Comparison of ENCODE assay signal across 14 mouse cellular contexts in the genomic region with DNA sequence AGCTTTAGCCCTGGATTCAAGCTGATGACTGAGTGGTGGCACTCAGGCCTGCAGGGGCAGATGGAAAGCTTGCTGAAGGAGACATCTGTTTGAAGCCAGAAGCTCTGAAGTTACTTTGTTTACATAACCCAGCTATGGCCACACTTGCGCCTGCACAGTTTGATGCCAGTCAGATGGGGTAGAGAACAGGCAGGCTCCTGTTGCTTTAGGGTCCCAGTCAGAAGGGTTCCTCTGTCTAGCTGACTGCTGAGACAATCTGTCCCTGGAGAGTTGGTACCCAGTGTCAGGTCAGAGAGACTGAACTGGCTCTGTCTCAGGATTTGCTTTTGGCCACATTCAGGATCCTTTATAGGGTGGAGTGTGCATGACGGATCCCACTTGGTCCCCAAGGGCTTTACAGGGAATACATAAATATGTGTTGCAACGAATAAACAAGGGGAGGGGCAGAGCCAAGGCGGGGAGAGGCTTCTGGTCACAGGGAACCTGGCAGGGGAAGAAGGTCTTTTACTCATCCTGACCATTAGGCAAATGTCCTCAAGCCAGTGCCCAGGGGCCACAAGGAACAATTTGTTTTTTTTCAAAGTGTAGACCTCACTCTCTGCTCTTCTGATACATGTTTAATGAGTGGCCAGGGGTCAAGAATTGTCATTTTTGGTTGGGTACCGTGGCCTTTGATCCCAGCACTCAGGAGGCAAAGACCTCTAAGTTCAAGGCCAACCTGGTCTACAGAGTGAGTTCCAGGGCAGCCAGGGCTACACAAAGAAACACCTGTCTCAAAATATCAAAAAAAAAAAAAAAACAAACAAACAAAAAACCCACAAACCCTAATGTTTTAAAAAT. TPM values are rescaled to one million over a fixed set of nuclear protein-coding genes. Genes with fewer than 3 reads are reported as not detected.
A peak's percentile ranks its signal among the peaks of the same experiment; 100 is the strongest.
DNase-seq lines count a peak whose midpoint lies in the region; ATAC-seq and TF ChIP-seq lines count a peak whose summit lies in the region.
"Had no signal": no experiment of that assay in that cellular context is flagged by ENCODE, and none has a peak within 500 bp of the region (broad histone marks: within the 10 kb centered on the region; RNA-seq: fewer than 3 reads in every experiment).

No protein-coding gene starts in this region.

- H3K4me3 ChIP-seq in heart, adult 2 months = no peak overlapping the region
- H3K4me3 ChIP-seq in stomach, embryonic 16.5 days (replicated peaks; ENCODE audit: low read length) = no peak overlapping the region
- no peak overlapping the region for H3K4me3 ChIP-seq in stomach, postnatal 0 days (ENCODE audit: low read depth, low read length)
- no peak overlapping the region for H3K4me3 ChIP-seq in lung, embryonic 14.5 days (ENCODE audit: low read depth, low read length)
- H3K4me3 ChIP-seq: midbrain, embryonic 10.5 days; neural tube, embryonic 12.5 days; stomach, embryonic 15.5 days had no signal

- intact Hi-C loops in heart, adult 2 months (cut with DNase I) = loop anchor here (5.0 kb wide), 1 partner anchor 38 kb away; no protein-coding TSS in a partner anchor

- no peak for TF ChIP-seq POLR2A in heart, adult 2 months (IDR thresholded peaks at IDR 0.05; ENCODE audit: insufficient read depth, low read depth, low read length)

- H3K4me1 ChIP-seq in heart, adult 2 months (ENCODE audit: control insufficient read depth, insufficient read depth, low read length) = peaks cover 2% of the 10 kb centered on the region; the same call in 1 of the 2 replicates
- peaks cover 17% of the 10 kb centered on the region for H3K4me1 ChIP-seq in stomach, embryonic 16.5 days (ENCODE audit: control insufficient read depth, insufficient read depth, low read length)
- H3K4me1 ChIP-seq in stomach, postnatal 0 days (replicated peaks; ENCODE audit: control insufficient read depth, insufficient read depth) = no peaks in the 10 kb centered on the region
- H3K4me1 ChIP-seq in lung, embryonic 14.5 days (ENCODE audit: insufficient read depth) = peaks cover 4% of the 10 kb centered on the region; the same call in 1 of the 2 replicates

- no peak for TF ChIP-seq EP300 in heart, adult 2 months (IDR thresholded peaks at IDR 0.05; ENCODE audit: insufficient read depth, low read depth, low read length)
- no peak for TF ChIP-seq EP300 in stomach, postnatal 0 days (optimal IDR thresholded peaks at IDR 0.05)

- H3K9ac ChIP-seq in heart, adult 2 months (ENCODE audit: low read depth, low read length) = no peak overlapping the region
- H3K9ac ChIP-seq in stomach, embryonic 16.5 days (ENCODE audit: low read length) = no peak overlapping the region
- H3K9ac ChIP-seq in stomach, postnatal 0 days (ENCODE audit: low read length) = no peak overlapping the region
- no peak overlapping the region for H3K9ac ChIP-seq in lung, embryonic 14.5 days
- H3K9ac ChIP-seq: neural tube, embryonic 12.5 days; stomach, embryonic 15.5 days had no signal

- peak; percentile 33 to 46 for DNase-seq in heart, adult 2 months
- DNase-seq in heart, postnatal 4 days = no peak
- no peak for DNase-seq in stomach, postnatal 0 days (ENCODE audit: low spot score)
- DNase-seq in lung, embryonic 14.5 days = peak; percentile 81
- DNase-seq in skeletal muscle tissue, adult 2 months (ENCODE audit: low read depth, low spot score) = peak; percentile 44
- DNase-seq in spleen, postnatal 14 days (ENCODE audit: low spot score in 2 of 2) = no peak
- no peak for DNase-seq in cerebellum, postnatal 25 days
- DNase-seq: cerebellum, postnatal 14 days; kidney, adult 2 months had no signal

- no peaks in the 10 kb centered on the region for H3K36me3 ChIP-seq in heart, adult 2 months (ENCODE audit: control insufficient read depth, insufficient read depth, low read length)
- H3K36me3 ChIP-seq in stomach, embryonic 16.5 days (ENCODE audit: control insufficient read depth, insufficient read depth, low read length) = no peaks in the 10 kb centered on the region
- no peaks in the 10 kb centered on the region for H3K36me3 ChIP-seq in stomach, postnatal 0 days (ENCODE audit: control insufficient read depth, insufficient read depth, low read length)
- H3K36me3 ChIP-seq in lung, embryonic 14.5 days (ENCODE audit: insufficient read depth) = no peaks in the 10 kb centered on the region
- H3K36me3 ChIP-seq: midbrain, embryonic 10.5 days; neural tube, embryonic 12.5 days; stomach, embryonic 15.5 days had no signal

- ATAC-seq in stomach, embryonic 16.5 days (ENCODE audit: insufficient read depth, low FRiP score) = no peak
- no peak for ATAC-seq in stomach, postnatal 0 days (ENCODE audit: low FRiP score, low TSS enrichment)
- ATAC-seq in lung, embryonic 14.5 days (ENCODE audit: insufficient read depth) = peak; percentile 61

- H3K27ac ChIP-seq in heart, adult 2 months = no peak overlapping the region
- peak overlapping the region; percentile 24 for H3K27ac ChIP-seq in stomach, embryonic 16.5 days (ENCODE audit: low read length)
- no peak overlapping the region for H3K27ac ChIP-seq in stomach, postnatal 0 days (replicated peaks)
- H3K27ac ChIP-seq in lung, embryonic 14.5 days (ENCODE audit: low read depth) = no peak overlapping the region
- H3K27ac ChIP-seq: midbrain, embryonic 10.5 days; neural tube, embryonic 12.5 days; stomach, embryonic 15.5 days had no signal

- no peak overlapping the region for H3K4me2 ChIP-seq in stomach, embryonic 16.5 days (ENCODE audit: low read depth, low read length)
- H3K4me2 ChIP-seq in stomach, postnatal 0 days (replicated peaks; ENCODE audit: low read depth) = no peak overlapping the region
- no peak overlapping the region for H3K4me2 ChIP-seq in lung, embryonic 14.5 days
- H3K4me2 ChIP-seq: heart, embryonic 11.5 days; neural tube, embryonic 12.5 days; stomach, embryonic 15.5 days had no signal

- H3K9me3 ChIP-seq in stomach, embryonic 16.5 days (replicated peaks; ENCODE audit: control insufficient read depth, low read length) = no peaks in the 10 kb centered on the region
- H3K9me3 ChIP-seq in stomach, postnatal 0 days (ENCODE audit: control insufficient read depth, low read length) = no peaks in the 10 kb centered on the region
- no peaks in the 10 kb centered on the region for H3K9me3 ChIP-seq in lung, embryonic 14.5 days (ENCODE audit: low read depth, low read length)
- H3K9me3 ChIP-seq: midbrain, embryonic 10.5 days; neural tube, embryonic 12.5 days; stomach, embryonic 15.5 days had no signal

- WGBS in heart, adult 2 months = 61% methylated on average over 5 of the region's 5 CpGs
- WGBS in stomach, embryonic 16.5 days = 39% methylated on average over 5 of the region's 5 CpGs
- WGBS in stomach, postnatal 0 days = 48% methylated on average over 5 of the region's 5 CpGs
- WGBS in lung, embryonic 14.5 days = 31% methylated on average over 5 of the region's 5 CpGs

- TF ChIP-seq CTCF in heart, adult 2 months (IDR thresholded peaks at IDR 0.05) = no peak
- no peak for TF ChIP-seq CTCF in stomach, postnatal 0 days (IDR thresholded peaks at IDR 0.05; ENCODE audit: low read depth)
- TF ChIP-seq CTCF in lung, embryonic 14.5 days (IDR thresholded peaks at IDR 0.05; ENCODE audit: low read depth) = no peak

- no peaks in the 10 kb centered on the region for H3K27me3 ChIP-seq in heart, adult 2 months (ENCODE audit: control insufficient read depth, insufficient read depth, low read length)
- H3K27me3 ChIP-seq in stomach, embryonic 16.5 days (ENCODE audit: control insufficient read depth, insufficient read depth, low read length) = peaks cover 6% of the 10 kb centered on the region
- no peaks in the 10 kb centered on the region for H3K27me3 ChIP-seq in stomach, postnatal 0 days (ENCODE audit: control insufficient read depth, insufficient read depth, low read length)
- peaks cover 13% of the 10 kb centered on the region; the same call in 1 of the 2 replicates for H3K27me3 ChIP-seq in lung, embryonic 14.5 days (ENCODE audit: insufficient read depth, low read length)

- H3K79me2 ChIP-seq in heart, adult 2 months (replicated peaks; ENCODE audit: control insufficient read depth, insufficient read depth, low read length) = no peaks in the 10 kb centered on the region

RNA-seq across cellular contexts. Expression of a gene that starts 3.1 kb away (rescaled TPM):
- total RNA-seq in heart, adult 2 months (2021) = 1 to 10 TPM; 4.3 to 4.8 TPM
- 2.5 and 2.8 TPM in 2 replicates for polyA plus RNA-seq in heart, adult 2 months (2012; rRNA removed)
- total RNA-seq in heart, postnatal 4 days (2021) = 1 to 10 TPM; 1.5 to 2.0 TPM
- 2.9 and 3.2 TPM in 2 replicates for polyA plus RNA-seq in stomach, embryonic 16.5 days (2015; fragmentation: Nextera tagmentation; extraction: Ambion mirVana)
- polyA plus RNA-seq in stomach, postnatal 0 days (2015; fragmentation: Nextera tagmentation; extraction: Ambion mirVana) = 4.3 and 4.5 TPM in 2 replicates
- 1.4 and 1.7 TPM in 2 replicates for polyA plus RNA-seq in lung, embryonic 14.5 days (2014; fragmentation: Nextera tagmentation; extraction: Ambion mirVana)

RNA-seq across cellular contexts. Expression of a gene that starts 53.4 kb away (rescaled TPM):
- 10 to 100 TPM; 15.7 to 18.0 TPM for total RNA-seq in heart, adult 2 months (2021)
- polyA plus RNA-seq in heart, adult 2 months (2012; rRNA removed) = 27.3 and 50.1 TPM in 2 replicates
- 10 to 100 TPM; 51.4 to 59.6 TPM for total RNA-seq in heart, postnatal 4 days (2021)
- 11.6 and 12.3 TPM in 2 replicates for polyA plus RNA-seq in stomach, embryonic 16.5 days (2015; fragmentation: Nextera tagmentation; extraction: Ambion mirVana)
- polyA plus RNA-seq in stomach, postnatal 0 days (2015; fragmentation: Nextera tagmentation; extraction: Ambion mirVana) = 4.2 and 5.0 TPM in 2 replicates
- 20.5 and 20.8 TPM in 2 replicates for polyA plus RNA-seq in lung, embryonic 14.5 days (2014; fragmentation: Nextera tagmentation; extraction: Ambion mirVana)

Comparison
In these comparisons a context has a peak if more than half of its experiments do, and no peak if none do; other contexts are left out.
1. DNase-seq: peak in heart, adult 2 months (2 of 2), lung, embryonic 14.5 days (single experiment) and skeletal muscle tissue, adult 2 months (single experiment); none in heart, postnatal 4 days (single experiment), stomach, postnatal 0 days (single experiment), spleen, postnatal 14 days (0 of 2) and cerebellum, postnatal 25 days (0 of 2).